Mouse (Mus musculus): ENCODE results near the gene Pax3.

Pax3 gene

GRCm38 (mm10) chr1:78081761-78082160, 115.2 kb downstream of the Pax3 start:
- DNase-seq (ENCODE audit: low read depth, low spot score) = no peak

- no peak for DNase-seq (ENCODE audit: low read depth, low spot score)
Observed at GRCm38 (mm10) chr1:78060850-78061249, 136.1 kb downstream of the Pax3 start.

- DNase-seq (ENCODE audit: low read depth, low spot score) = no peak
Observed at GRCm38 (mm10) chr1:78057939-78058338, 139.0 kb downstream of the Pax3 start.

GRCm38 (mm10) chr1:78053677-78054076, 143.3 kb downstream of the Pax3 start:
- no peak for DNase-seq (ENCODE audit: low read depth, low spot score)

All from skeletal muscle tissue, adult 2 months (tissue).